Mouse (Mus musculus): ENCODE results near the gene Kank3. TPM values are rescaled to one million over a fixed set of nuclear protein-coding genes. Genes with fewer than 3 reads are reported as not detected.

Gene Kank3
- polyA plus RNA-seq, 1 experiment, result 52.1 TPM

GRCm38 (mm10) chr17:33779271-33779966 lies 30.9 kb upstream of the Kank3 start:
- peak overlapping the region; percentile 53; the same call in 1 of the 2 replicates for H3K27ac ChIP-seq (ENCODE audit: insufficient read depth, low read length)
- H3K27me3 ChIP-seq (ENCODE audit: control insufficient read depth, insufficient read depth, low read length), result no peaks in the 10 kb centered on the region
- 6% methylated on average over 9 of the region's 9 CpGs for WGBS
- TF ChIP-seq CTCF (IDR thresholded peaks at IDR 0.05; ENCODE audit: borderline replicate concordance, insufficient read depth, low read depth, low read length) (no peak), POLR2A (IDR thresholded peaks at IDR 0.05; ENCODE audit: borderline replicate concordance, insufficient read depth, low read length) (no peak)
- H3K4me1 ChIP-seq (ENCODE audit: control insufficient read depth, insufficient read depth, low read length), result no peaks in the 10 kb centered on the region
- H3K4me3 ChIP-seq (replicated peaks; ENCODE audit: insufficient read depth, low read depth, low read length), result no peak overlapping the region
- DNase-seq, result peak; percentile 51 to 64

DNA sequence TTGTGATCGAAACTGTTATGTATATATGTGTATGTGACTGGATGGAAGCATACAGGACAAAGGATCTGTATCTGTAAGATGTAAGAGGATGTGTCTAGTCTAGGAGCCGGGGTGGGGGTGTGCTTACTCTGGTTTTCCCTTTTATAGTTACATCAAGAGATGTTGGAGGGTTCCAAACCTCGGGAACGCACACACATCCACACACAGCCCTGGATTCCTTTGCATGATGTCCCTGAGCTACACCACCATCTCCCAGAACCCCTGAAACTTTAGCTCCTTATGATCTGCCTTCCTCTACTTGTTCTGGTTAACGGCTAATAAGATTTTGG lies 30.4 kb upstream of the Kank3 start:
- no peaks in the 10 kb centered on the region for H3K27me3 ChIP-seq (ENCODE audit: control insufficient read depth, insufficient read depth, low read length)
- H3K27ac ChIP-seq (ENCODE audit: insufficient read depth, low read length), result no peak overlapping the region
- no peak for TF ChIP-seq CTCF (IDR thresholded peaks at IDR 0.05; ENCODE audit: borderline replicate concordance, insufficient read depth, low read depth, low read length)
- TF ChIP-seq POLR2A (IDR thresholded peaks at IDR 0.05; ENCODE audit: borderline replicate concordance, insufficient read depth, low read length), result no peak
- no peaks in the 10 kb centered on the region for H3K4me1 ChIP-seq (ENCODE audit: control insufficient read depth, insufficient read depth, low read length)
- WGBS, result 55% methylated on average over 5 of the region's 5 CpGs
- no peak overlapping the region for H3K4me3 ChIP-seq (replicated peaks; ENCODE audit: insufficient read depth, low read depth, low read length)
- DNase-seq, result no peak

DNA sequence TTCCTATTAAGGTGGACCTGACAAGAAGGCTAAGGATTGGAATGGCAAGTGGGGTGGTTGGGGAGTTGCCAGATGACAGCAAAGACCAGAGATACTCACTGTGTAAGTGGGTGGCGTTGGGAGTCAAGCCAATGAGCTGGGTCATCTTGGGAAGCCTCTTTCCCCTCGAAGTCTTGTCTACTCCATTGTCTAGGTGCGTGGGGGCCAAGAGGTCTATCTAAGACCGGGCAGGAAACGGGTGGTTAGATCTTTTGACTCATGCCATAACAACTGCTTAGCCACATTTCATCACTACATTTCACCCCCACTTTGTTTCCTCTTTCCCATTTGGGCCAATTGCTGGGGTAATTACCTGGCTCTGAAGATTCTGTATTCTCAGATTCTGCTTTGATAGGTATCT lies 29.9 kb upstream of the Kank3 start:
- 75% methylated on average over 5 of the region's 5 CpGs for WGBS

DNA sequence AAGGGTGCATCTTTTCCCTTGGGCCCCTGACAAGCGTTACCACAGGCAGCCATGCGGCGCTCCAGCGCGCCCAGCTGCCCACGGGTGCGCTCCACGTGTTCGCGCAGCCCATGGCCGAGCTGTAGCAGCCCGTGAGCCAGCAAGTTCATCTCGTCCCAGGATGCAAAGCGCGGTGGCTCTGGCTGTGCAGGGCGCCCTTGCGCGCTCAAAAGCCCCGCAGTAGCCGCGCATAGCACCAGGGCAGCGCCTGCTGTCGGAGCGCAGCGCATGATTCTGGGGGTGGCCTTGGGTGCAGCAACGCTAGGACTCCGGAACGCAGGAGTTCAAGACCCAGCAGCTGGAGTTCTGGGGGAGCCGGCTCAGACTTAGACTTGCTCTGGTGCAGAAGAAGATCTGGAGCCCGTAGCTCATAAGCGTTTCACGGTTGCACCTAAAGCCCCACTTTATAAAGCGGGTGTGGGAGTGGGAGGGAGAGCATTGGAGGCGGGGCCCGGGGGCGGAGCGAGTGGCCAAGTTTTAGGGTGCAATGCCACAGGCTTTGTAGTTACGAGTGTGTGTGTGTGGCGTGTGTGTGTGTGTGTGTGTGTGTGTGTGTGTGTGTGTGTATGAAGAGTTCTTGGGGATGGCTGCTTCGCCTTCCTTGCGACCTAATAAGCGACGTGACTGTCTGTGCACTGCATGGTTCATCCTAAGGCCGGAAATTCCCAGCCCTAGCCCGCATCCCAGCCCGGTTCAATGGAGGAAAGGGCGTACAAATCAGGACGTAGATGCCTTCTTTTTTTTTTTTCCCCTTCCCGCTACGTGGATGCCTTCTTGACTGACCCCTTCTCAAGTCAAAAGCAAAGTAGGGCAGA lies 29.0 kb upstream of the Kank3 start, which contains the start of gene Angptl4:
TSS of gene Angptl4 (minus strand) at position 707 of the 854 bp plus-strand sequence.
- WGBS, result 3% methylated on average over 50 of the region's 50 CpGs
- Histone ChIP-seq H3K4me1 (ENCODE audit: control insufficient read depth, insufficient read depth, low read length) (no peaks in the 10 kb centered on the region), H3K27me3 (ENCODE audit: control insufficient read depth, insufficient read depth, low read length) (no peaks in the 10 kb centered on the region), H3K4me3 (replicated peaks; ENCODE audit: insufficient read depth, low read depth, low read length) (peak within 1 kb of the TSS; percentile 37), H3K27ac (ENCODE audit: insufficient read depth, low read length) (no peak within 1 kb of the TSS; the same call in 1 of the 2 replicates)
- DNase-seq, result peak; percentile 38 to 44
- TF ChIP-seq CTCF (IDR thresholded peaks at IDR 0.05; ENCODE audit: borderline replicate concordance, insufficient read depth, low read depth, low read length), result no peak
- no peak for TF ChIP-seq POLR2A (IDR thresholded peaks at IDR 0.05; ENCODE audit: borderline replicate concordance, insufficient read depth, low read length)

More for the DNA sequence above, 29.9 kb upstream of the Kank3 start:
- Histone ChIP-seq H3K4me1 (ENCODE audit: control insufficient read depth, insufficient read depth, low read length) (no peaks in the 10 kb centered on the region), H3K27me3 (ENCODE audit: control insufficient read depth, insufficient read depth, low read length) (no peaks in the 10 kb centered on the region), H3K27ac (ENCODE audit: insufficient read depth, low read length) (no peak overlapping the region), H3K4me3 (replicated peaks; ENCODE audit: insufficient read depth, low read depth, low read length) (no peak overlapping the region)
- no peak for DNase-seq
- TF ChIP-seq POLR2A (IDR thresholded peaks at IDR 0.05; ENCODE audit: borderline replicate concordance, insufficient read depth, low read length), result no peak
- no peak for TF ChIP-seq CTCF (IDR thresholded peaks at IDR 0.05; ENCODE audit: borderline replicate concordance, insufficient read depth, low read depth, low read length)

DNA sequence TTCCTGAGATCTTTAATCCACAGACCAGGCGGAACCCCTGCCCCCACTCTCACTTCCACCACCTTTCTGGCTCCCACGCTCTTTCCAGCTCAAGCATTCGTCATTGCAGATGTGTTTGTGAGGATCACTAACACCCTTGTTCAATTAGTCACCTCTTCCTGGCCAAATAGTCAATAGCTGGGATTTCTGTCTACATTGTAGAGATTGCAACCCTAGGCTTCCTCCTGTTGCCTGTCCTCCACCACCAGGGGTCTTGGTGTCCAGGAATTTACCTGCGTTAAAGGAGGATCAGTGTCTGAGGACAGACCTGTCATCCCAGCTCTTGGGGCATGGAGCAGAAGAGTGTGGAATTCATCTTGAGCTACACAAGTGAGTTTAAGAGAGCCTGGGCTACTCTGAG lies 28.3 kb upstream of the Kank3 start:
- no peaks in the 10 kb centered on the region for H3K4me1 ChIP-seq (ENCODE audit: control insufficient read depth, insufficient read depth, low read length)
- DNase-seq, result no peak
- H3K4me3 ChIP-seq (replicated peaks; ENCODE audit: insufficient read depth, low read depth, low read length), result no peak overlapping the region
- no peak overlapping the region for H3K27ac ChIP-seq (ENCODE audit: insufficient read depth, low read length)
- 58% methylated on average over 4 of the region's 4 CpGs for WGBS
- TF ChIP-seq CTCF (IDR thresholded peaks at IDR 0.05; ENCODE audit: borderline replicate concordance, insufficient read depth, low read depth, low read length) (no peak), POLR2A (IDR thresholded peaks at IDR 0.05; ENCODE audit: borderline replicate concordance, insufficient read depth, low read length) (no peak)
- H3K27me3 ChIP-seq (ENCODE audit: control insufficient read depth, insufficient read depth, low read length), result no peaks in the 10 kb centered on the region

GRCm38 (mm10) chr17:33783408-33783807 lies 26.9 kb upstream of the Kank3 start:
- H3K4me1 ChIP-seq (ENCODE audit: control insufficient read depth, insufficient read depth, low read length), result no peaks in the 10 kb centered on the region
- TF ChIP-seq POLR2A (IDR thresholded peaks at IDR 0.05; ENCODE audit: borderline replicate concordance, insufficient read depth, low read length) (no peak), CTCF (IDR thresholded peaks at IDR 0.05; ENCODE audit: borderline replicate concordance, insufficient read depth, low read depth, low read length) (no peak)
- DNase-seq, result no peak
- H3K27ac ChIP-seq (ENCODE audit: insufficient read depth, low read length), result no peak overlapping the region
- no peak overlapping the region for H3K4me3 ChIP-seq (replicated peaks; ENCODE audit: insufficient read depth, low read depth, low read length)
- H3K27me3 ChIP-seq (ENCODE audit: control insufficient read depth, insufficient read depth, low read length), result no peaks in the 10 kb centered on the region

- TF ChIP-seq POLR2A (IDR thresholded peaks at IDR 0.05; ENCODE audit: borderline replicate concordance, insufficient read depth, low read length), result no peak
- no peak for TF ChIP-seq CTCF (IDR thresholded peaks at IDR 0.05; ENCODE audit: borderline replicate concordance, insufficient read depth, low read depth, low read length)
- H3K4me3 ChIP-seq (replicated peaks; ENCODE audit: insufficient read depth, low read depth, low read length), result no peak overlapping the region
- 73% methylated on average over 2 of the region's 2 CpGs for WGBS
Measured at GRCm38 (mm10) chr17:33784939-33785338, 25.4 kb upstream of the Kank3 start.

More at GRCm38 (mm10) chr17:33784939-33785338, 25.4 kb upstream of the Kank3 start:
- DNase-seq, result no peak
- H3K4me1 ChIP-seq (ENCODE audit: control insufficient read depth, insufficient read depth, low read length), result no peaks in the 10 kb centered on the region
- no peaks in the 10 kb centered on the region for H3K27me3 ChIP-seq (ENCODE audit: control insufficient read depth, insufficient read depth, low read length)
- no peak overlapping the region for H3K27ac ChIP-seq (ENCODE audit: insufficient read depth, low read length)
